Mouse (Mus musculus): ENCODE measurements around the gene Gm20388.
"Not testable (repeated sequence)": the region's sequence is repeated elsewhere in the genome, so short reads cannot be mapped to it uniquely, and the experiment has no call there.

The Gm20388 gene

GRCm38 (mm10) chr8:123805209-123805717 lies 3894.6 kb downstream of the Gm20388 start:
- DNase-seq: no peak

GRCm38 (mm10) chr8:123805718-123806373 lies 3895.2 kb downstream of the Gm20388 start, which contains the start of gene Rab4a:
Gene Rab4a (plus strand): TSS chr8:123805985.
- DNase-seq: peak; percentile 90

- DNase-seq: no peak
These were observed 3895.8 kb downstream of the Gm20388 start for GRCm38 (mm10) chr8:123806374-123806935.

- no peak for DNase-seq
These were observed 3896.4 kb downstream of the Gm20388 start for GRCm38 (mm10) chr8:123807024-123807431.

- DNase-seq: no peak
These were observed 3897.4 kb downstream of the Gm20388 start for GRCm38 (mm10) chr8:123807852-123808573.

- DNase-seq: no peak
These were observed 3898.0 kb downstream of the Gm20388 start for GRCm38 (mm10) chr8:123808671-123809070.

GRCm38 (mm10) chr8:123809342-123809741 lies 3898.7 kb downstream of the Gm20388 start:
- DNase-seq: not testable (repeated sequence)

GRCm38 (mm10) chr8:123812227-123812626 lies 3901.6 kb downstream of the Gm20388 start:
- DNase-seq: no peak

- DNase-seq: no peak
These were observed 3902.7 kb downstream of the Gm20388 start for GRCm38 (mm10) chr8:123813173-123813891.

- DNase-seq: no peak
These were observed 3903.2 kb downstream of the Gm20388 start for GRCm38 (mm10) chr8:123813892-123814266.

- DNase-seq: no peak
These were observed 3904.7 kb downstream of the Gm20388 start for GRCm38 (mm10) chr8:123815325-123815724.

- no peak for DNase-seq
These were observed 3906.3 kb downstream of the Gm20388 start for GRCm38 (mm10) chr8:123816939-123817338.

- DNase-seq: no peak
These were observed 3907.1 kb downstream of the Gm20388 start for GRCm38 (mm10) chr8:123817747-123818146.

GRCm38 (mm10) chr8:123819683-123820610 lies 3909.3 kb downstream of the Gm20388 start:
- DNase-seq: no peak

GRCm38 (mm10) chr8:123820780-123821179 lies 3910.1 kb downstream of the Gm20388 start:
- no peak for DNase-seq

- DNase-seq: no peak
These were observed 3912.5 kb downstream of the Gm20388 start for GRCm38 (mm10) chr8:123823111-123823510.

GRCm38 (mm10) chr8:123823532-123824123 lies 3913.0 kb downstream of the Gm20388 start:
- no peak for DNase-seq

- no peak for DNase-seq
These were observed 3915.4 kb downstream of the Gm20388 start for GRCm38 (mm10) chr8:123826001-123826400.

GRCm38 (mm10) chr8:123826758-123827157 lies 3916.1 kb downstream of the Gm20388 start:
- no peak for DNase-seq

GRCm38 (mm10) chr8:123827523-123827922 lies 3916.9 kb downstream of the Gm20388 start:
- DNase-seq: no peak

GRCm38 (mm10) chr8:123832757-123833156 lies 3922.1 kb downstream of the Gm20388 start:
- DNase-seq: peak; percentile 71
